In genomic region chr7:135403416-135403815, GRCm38 (mm10) we compare ENCODE assay signal across 8 mouse cellular contexts. TPM values are rescaled to one million over a fixed set of nuclear protein-coding genes. Genes with fewer than 3 reads are reported as not detected.
DNase-seq lines count a peak whose midpoint lies in the region; ATAC-seq and TF ChIP-seq lines count a peak whose summit lies in the region.

No protein-coding gene starts in this region.

- no peak for ATAC-seq in kidney, embryonic 14.5 days (ENCODE audit: low FRiP score, low TSS enrichment)
- ATAC-seq in embryonic facial prominence, embryonic 14.5 days (ENCODE audit: low read depth), result no peak
- ATAC-seq in hindbrain, embryonic 16.5 days, result peak; percentile 70; the same call in 1 of the 2 replicates
- ATAC-seq in midbrain, embryonic 14.5 days (ENCODE audit: low FRiP score, low TSS enrichment), result no peak

- no peak overlapping the region for H3K27ac ChIP-seq in kidney, embryonic 14.5 days (ENCODE audit: low read depth, low read length)
- no peak overlapping the region for H3K27ac ChIP-seq in embryonic facial prominence, embryonic 14.5 days (replicated peaks; ENCODE audit: low read depth, low read length)
- H3K27ac ChIP-seq in hindbrain, embryonic 16.5 days (ENCODE audit: low read depth, low read length), result no peak overlapping the region
- H3K27ac ChIP-seq in midbrain, embryonic 14.5 days (replicated peaks; ENCODE audit: low read depth, low read length), result no peak overlapping the region
- H3K27ac ChIP-seq in testis, adult 2 months (ENCODE audit: control insufficient read depth, insufficient read depth, low read depth, low read length), result no peak overlapping the region

- no peaks in the 10 kb centered on the region for H3K9me3 ChIP-seq in kidney, embryonic 14.5 days (ENCODE audit: control insufficient read depth, low read length)
- H3K9me3 ChIP-seq in embryonic facial prominence, embryonic 14.5 days (ENCODE audit: control insufficient read depth, low read length), result no peaks in the 10 kb centered on the region
- H3K9me3 ChIP-seq in hindbrain, embryonic 16.5 days (ENCODE audit: control insufficient read depth, low read length), result no peaks in the 10 kb centered on the region
- H3K9me3 ChIP-seq in midbrain, embryonic 14.5 days (ENCODE audit: control insufficient read depth, low read length), result no peaks in the 10 kb centered on the region

- no peak overlapping the region for H3K9ac ChIP-seq in kidney, embryonic 14.5 days (ENCODE audit: low read depth, low read length)
- no peak overlapping the region for H3K9ac ChIP-seq in embryonic facial prominence, embryonic 14.5 days (ENCODE audit: low read depth, low read length)
- H3K9ac ChIP-seq in hindbrain, embryonic 16.5 days (ENCODE audit: low read depth, low read length), result no peak overlapping the region
- no peak overlapping the region for H3K9ac ChIP-seq in midbrain, embryonic 14.5 days (replicated peaks; ENCODE audit: low read length)

- DNase-seq in kidney, adult 11 months, result peak; percentile 30
- peak; percentile 69 for DNase-seq in adrenal gland, postnatal 25 days
- DNase-seq in embryonic facial prominence, embryonic 14.5 days (ENCODE audit: low spot score), result peak; percentile 89
- peak; percentile 82 to 91 for DNase-seq in left cerebral cortex, adult 18-20 months (ENCODE audit: low spot score in 2 of 2)
- DNase-seq in midbrain, embryonic 14.5 days, result peak; percentile 92

- no peak overlapping the region for H3K4me2 ChIP-seq in kidney, embryonic 14.5 days (replicated peaks; ENCODE audit: low read depth, low read length)
- H3K4me2 ChIP-seq in embryonic facial prominence, embryonic 14.5 days (ENCODE audit: low read depth, low read length), result no peak overlapping the region
- H3K4me2 ChIP-seq in hindbrain, embryonic 16.5 days (ENCODE audit: low read length), result no peak overlapping the region
- no peak overlapping the region for H3K4me2 ChIP-seq in midbrain, embryonic 14.5 days (ENCODE audit: low read length)

- no peak overlapping the region for H3K4me3 ChIP-seq in kidney, embryonic 14.5 days (ENCODE audit: low read length)
- H3K4me3 ChIP-seq in embryonic facial prominence, embryonic 14.5 days (ENCODE audit: low read depth, low read length), result no peak overlapping the region
- H3K4me3 ChIP-seq in hindbrain, embryonic 16.5 days (ENCODE audit: low read length), result no peak overlapping the region
- H3K4me3 ChIP-seq in midbrain, embryonic 14.5 days (replicated peaks; ENCODE audit: low read depth, low read length), result no peak overlapping the region
- no peak overlapping the region for H3K4me3 ChIP-seq in testis, adult 2 months (ENCODE audit: control insufficient read depth, low read depth, low read length)

- no peaks in the 10 kb centered on the region for H3K36me3 ChIP-seq in kidney, embryonic 14.5 days (ENCODE audit: control insufficient read depth, insufficient read depth, low read length)
- no peaks in the 10 kb centered on the region for H3K36me3 ChIP-seq in embryonic facial prominence, embryonic 14.5 days (ENCODE audit: control insufficient read depth, insufficient read depth, low read length)
- H3K36me3 ChIP-seq in hindbrain, embryonic 16.5 days (ENCODE audit: control insufficient read depth, insufficient read depth, low read length), result no peaks in the 10 kb centered on the region
- H3K36me3 ChIP-seq in midbrain, embryonic 14.5 days (ENCODE audit: control insufficient read depth, insufficient read depth, low read length), result no peaks in the 10 kb centered on the region
- no peaks in the 10 kb centered on the region for H3K36me3 ChIP-seq in testis, adult 2 months (ENCODE audit: control insufficient read depth, insufficient read depth, low read length)

- TF ChIP-seq CTCF in testis, adult 2 months (IDR thresholded peaks at IDR 0.05; ENCODE audit: control insufficient read depth, insufficient read depth, insufficient replicate concordance, low read depth, low read length), result peak; percentile 38; the same call in 1 of the 2 replicates

- no peaks in the 10 kb centered on the region for H3K4me1 ChIP-seq in kidney, embryonic 14.5 days (ENCODE audit: control insufficient read depth, insufficient read depth, low read length)
- H3K4me1 ChIP-seq in embryonic facial prominence, embryonic 14.5 days (ENCODE audit: control insufficient read depth, insufficient read depth, low read length), result no peaks in the 10 kb centered on the region
- no peaks in the 10 kb centered on the region for H3K4me1 ChIP-seq in hindbrain, embryonic 16.5 days (ENCODE audit: control insufficient read depth, insufficient read depth, low read depth, low read length)
- no peaks in the 10 kb centered on the region for H3K4me1 ChIP-seq in midbrain, embryonic 14.5 days (ENCODE audit: control insufficient read depth, insufficient read depth, low read length)
- H3K4me1 ChIP-seq in testis, adult 2 months (ENCODE audit: control insufficient read depth, insufficient read depth, low read length), result no peaks in the 10 kb centered on the region

- 11% methylated on average over 5 of the region's 5 CpGs for WGBS in kidney, embryonic 14.5 days
- WGBS in embryonic facial prominence, embryonic 14.5 days, result 9% methylated on average over 5 of the region's 5 CpGs
- 14% methylated on average over 5 of the region's 5 CpGs for WGBS in hindbrain, embryonic 16.5 days
- WGBS in midbrain, embryonic 14.5 days, result 16% methylated on average over 5 of the region's 5 CpGs

- H3K27me3 ChIP-seq in kidney, embryonic 14.5 days (ENCODE audit: control insufficient read depth, insufficient read depth, low read length), result no peaks in the 10 kb centered on the region
- H3K27me3 ChIP-seq in embryonic facial prominence, embryonic 14.5 days (replicated peaks; ENCODE audit: control insufficient read depth, insufficient read depth, low read length), result 0 out of 2 replicates have a peak, but pooled peaks cover 1% of the 10 kb centered on the region
- H3K27me3 ChIP-seq in hindbrain, embryonic 16.5 days (replicated peaks; ENCODE audit: control insufficient read depth, insufficient read depth, low read length), result no peaks in the 10 kb centered on the region; the same call in 1 of the 2 replicates
- no peaks in the 10 kb centered on the region; the same call in none of the 2 replicates for H3K27me3 ChIP-seq in midbrain, embryonic 14.5 days (ENCODE audit: control insufficient read depth, insufficient read depth, low read length)
- no peaks in the 10 kb centered on the region for H3K27me3 ChIP-seq in testis, adult 2 months (ENCODE audit: control insufficient read depth, insufficient read depth, low read length)

- no peak for TF ChIP-seq POLR2A in testis, adult 2 months (IDR thresholded peaks at IDR 0.05; ENCODE audit: control insufficient read depth, low read depth, low read length)

RNA-seq across cellular contexts. Expression of gene Foxi2, which starts 6.7 kb away (rescaled TPM):
- polyA plus RNA-seq in kidney, embryonic 14.5 days (2014; fragmentation: Nextera tagmentation; extraction: Ambion mirVana), result not detected in 2 replicates
- total RNA-seq in adrenal gland, postnatal 25 days (2021), result not detected in 2 replicates
- polyA plus RNA-seq in embryonic facial prominence, embryonic 14.5 days (2014; fragmentation: Nextera tagmentation; extraction: Ambion mirVana), result not detected in 2 replicates
- polyA plus RNA-seq in hindbrain, embryonic 16.5 days (2015; fragmentation: Nextera tagmentation; extraction: Ambion mirVana), result 0.09 TPM in 1 of 2 replicates, not detected in the other
- not detected for total RNA-seq in left cerebral cortex, adult 18-20 months (2021)
- polyA plus RNA-seq in midbrain, embryonic 14.5 days (2014; fragmentation: Nextera tagmentation; extraction: Ambion mirVana), result 0.11 TPM in 1 of 2 replicates, not detected in the other
- 0.06 TPM in 1 of 2 replicates, not detected in the other for polyA plus RNA-seq in testis, adult 2 months (2012; rRNA removed)

Comparison
In these comparisons a context has a peak if more than half of its experiments do, and no peak if none do; other contexts are left out.
1. DNase-seq: peak in every context shown above with its lines; median percentile 92 in midbrain, embryonic 14.5 days; 89 in embryonic facial prominence, embryonic 14.5 days; 86 in left cerebral cortex, adult 18-20 months; 69 in adrenal gland, postnatal 25 days; 30 in kidney, adult 11 months.